Mouse (Mus musculus): ENCODE data around the gene Slc5a2. TPM values are rescaled to one million over a fixed set of nuclear protein-coding genes. Genes with fewer than 3 reads are reported as not detected.

Gene Slc5a2
- polyA plus RNA-seq, 1 experiment from 2014 or later: not detected

GRCm38 (mm10) chr7:128298481-128299342 lies 33.3 kb downstream of the Slc5a2 start:
- DNase-seq (ENCODE audit: low spot score): no peak

DNA sequence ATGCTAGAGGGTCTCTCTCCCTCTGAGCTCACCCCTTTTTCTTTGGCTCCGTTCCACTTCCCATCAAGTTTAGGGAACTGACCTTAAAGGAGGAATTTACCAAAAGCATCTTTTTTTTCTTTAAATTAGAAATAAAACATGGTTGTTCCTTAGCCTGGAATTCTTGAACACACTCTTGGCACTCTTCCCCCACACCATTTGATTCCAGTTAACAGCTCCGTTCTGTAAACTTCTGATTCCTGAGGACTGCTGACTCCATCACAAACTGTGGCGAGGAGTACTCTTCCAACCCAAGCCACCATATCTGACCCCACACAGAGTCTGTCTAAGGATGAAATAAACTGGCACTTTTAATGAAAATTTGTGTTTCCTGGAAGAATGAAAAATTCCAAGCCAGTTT lies 35.5 kb downstream of the Slc5a2 start:
- DNase-seq (ENCODE audit: low spot score): no peak

DNA sequence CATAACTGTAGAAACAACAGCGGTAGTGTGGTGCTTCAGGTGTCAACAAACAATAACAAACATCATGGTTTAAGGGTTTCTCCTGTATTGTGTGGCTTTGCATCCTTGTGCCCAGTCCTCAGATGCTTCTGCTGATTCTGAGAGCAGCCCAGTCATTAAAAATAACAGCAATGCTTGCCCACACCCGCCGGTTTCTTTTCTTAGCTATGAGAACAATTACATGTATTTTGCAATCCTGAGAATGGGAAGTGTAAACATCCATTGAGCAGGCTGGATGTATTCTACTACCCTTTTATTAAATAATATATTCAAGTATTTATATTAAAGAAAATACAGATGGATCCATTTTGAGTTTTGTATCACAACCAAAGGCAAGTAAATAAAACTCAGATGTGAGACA lies 36.7 kb downstream of the Slc5a2 start:
- DNase-seq (ENCODE audit: low spot score): no peak

DNA sequence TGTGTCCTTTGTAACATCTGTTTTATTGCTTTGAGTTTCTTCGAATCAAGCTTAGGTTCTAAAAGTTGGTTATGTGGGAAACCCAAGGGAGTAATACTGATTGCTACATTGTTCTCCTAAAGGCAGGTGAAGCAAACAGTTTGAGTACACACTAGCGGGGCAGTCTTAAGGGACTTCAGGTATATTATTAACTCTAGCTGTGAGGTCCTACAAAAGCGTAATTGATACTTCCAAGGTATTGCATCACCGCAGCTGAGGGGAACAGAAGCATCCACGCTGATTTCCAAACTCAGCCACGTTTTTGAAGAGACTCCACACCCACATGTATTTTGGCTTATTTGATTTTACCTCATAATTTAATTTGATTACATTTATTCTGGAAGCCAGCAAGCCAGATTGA lies 38.7 kb downstream of the Slc5a2 start:
- DNase-seq (ENCODE audit: low spot score): no peak

- peak; percentile 9 for DNase-seq (ENCODE audit: low spot score)
Measured at GRCm38 (mm10) chr7:128304907-128305306, 39.5 kb downstream of the Slc5a2 start.

DNA sequence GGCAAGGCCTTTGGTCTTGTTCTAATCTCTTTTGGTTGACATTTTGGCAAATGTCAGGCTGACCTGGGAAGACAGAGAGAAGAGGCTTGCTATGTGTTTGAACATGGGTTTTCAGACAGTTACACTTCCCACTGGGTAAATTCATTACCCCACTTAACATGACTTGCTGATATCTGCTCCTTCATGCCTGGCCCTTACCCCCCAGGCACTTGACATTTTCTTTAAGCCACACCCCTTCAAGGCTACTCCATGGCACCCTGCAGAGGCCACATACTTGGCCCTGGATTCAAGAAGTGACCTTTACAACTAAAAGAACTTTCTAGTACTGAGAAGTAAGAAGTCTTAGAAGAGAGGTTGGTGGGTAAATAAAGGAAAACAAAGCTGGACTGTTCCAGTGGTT lies 42.4 kb downstream of the Slc5a2 start:
- DNase-seq (ENCODE audit: low spot score): no peak

- no peak for DNase-seq (ENCODE audit: low spot score)
Measured at GRCm38 (mm10) chr7:128309216-128309615, 43.8 kb downstream of the Slc5a2 start.

DNA sequence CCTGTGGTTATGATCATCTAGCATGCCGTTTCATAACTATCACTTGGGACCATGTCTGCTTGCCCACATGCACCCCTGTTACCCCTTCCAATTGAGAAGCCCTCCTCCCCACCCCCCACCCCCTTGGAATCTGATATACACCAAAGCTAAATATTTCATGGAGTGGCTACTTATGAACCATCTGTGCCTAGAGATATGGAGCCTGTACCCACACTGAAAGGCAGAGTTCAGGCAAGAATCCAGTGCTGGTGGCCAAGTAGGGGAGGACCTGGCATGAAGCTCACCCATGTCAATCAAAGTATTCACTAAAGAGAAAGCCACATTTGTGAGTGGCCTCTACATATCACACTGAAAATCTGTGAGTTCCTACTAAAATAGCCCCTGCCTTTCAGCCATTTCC lies 44.3 kb downstream of the Slc5a2 start:
- DNase-seq (ENCODE audit: low spot score): no peak

GRCm38 (mm10) chr7:128310229-128310688 lies 44.8 kb downstream of the Slc5a2 start:
- DNase-seq (ENCODE audit: low spot score): no peak

GRCm38 (mm10) chr7:128311263-128311662 lies 45.8 kb downstream of the Slc5a2 start:
- DNase-seq (ENCODE audit: low spot score): no peak

DNA sequence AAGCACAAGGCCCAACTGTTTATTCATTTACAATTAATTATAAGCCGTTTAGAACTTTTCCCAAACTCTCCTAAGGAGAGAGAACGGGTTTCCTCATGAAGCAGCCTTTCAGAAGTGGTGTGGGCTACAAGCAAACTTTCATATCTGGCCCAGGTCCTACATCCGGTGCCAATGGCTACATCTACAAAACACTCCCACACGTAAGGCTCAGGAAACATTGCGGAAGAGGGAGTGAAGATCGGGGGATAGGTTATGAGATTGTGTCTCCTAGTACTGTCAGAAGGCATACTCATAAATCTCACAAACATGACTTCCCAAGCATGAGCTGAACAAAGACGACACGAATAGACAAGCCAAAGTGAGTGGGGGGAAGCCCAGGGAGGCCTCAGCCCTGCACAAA lies 46.4 kb downstream of the Slc5a2 start:
- no peak for DNase-seq (ENCODE audit: low spot score)

- DNase-seq (ENCODE audit: low spot score): no peak
Measured at GRCm38 (mm10) chr7:128312375-128313059, 47.1 kb downstream of the Slc5a2 start.

GRCm38 (mm10) chr7:128313601-128314000 lies 48.1 kb downstream of the Slc5a2 start:
- no peak for DNase-seq (ENCODE audit: low spot score)

- no peak for DNase-seq (ENCODE audit: low spot score)
Measured at GRCm38 (mm10) chr7:128314491-128314890, 49.0 kb downstream of the Slc5a2 start.

DNA sequence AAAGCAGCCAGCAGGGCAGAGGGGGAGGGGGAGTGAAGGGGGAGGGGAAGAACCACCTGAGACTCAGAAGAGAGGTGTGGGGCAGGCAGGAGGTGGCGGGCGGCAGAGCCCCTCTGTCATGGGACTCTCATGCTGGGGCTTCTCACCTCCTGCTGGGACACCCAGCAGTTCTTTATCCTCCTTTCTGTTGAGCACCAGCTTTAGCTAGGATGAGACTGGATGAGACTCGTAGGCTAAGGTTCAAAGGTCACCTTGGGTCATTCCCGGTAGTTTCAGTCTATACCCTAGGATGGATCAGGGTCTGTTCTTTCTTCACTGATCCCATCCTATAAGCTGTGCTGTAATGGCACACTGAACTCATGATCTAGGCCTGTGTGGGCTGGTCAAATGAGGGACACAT lies 51.6 kb downstream of the Slc5a2 start:
- DNase-seq (ENCODE audit: low spot score): no peak

DNA sequence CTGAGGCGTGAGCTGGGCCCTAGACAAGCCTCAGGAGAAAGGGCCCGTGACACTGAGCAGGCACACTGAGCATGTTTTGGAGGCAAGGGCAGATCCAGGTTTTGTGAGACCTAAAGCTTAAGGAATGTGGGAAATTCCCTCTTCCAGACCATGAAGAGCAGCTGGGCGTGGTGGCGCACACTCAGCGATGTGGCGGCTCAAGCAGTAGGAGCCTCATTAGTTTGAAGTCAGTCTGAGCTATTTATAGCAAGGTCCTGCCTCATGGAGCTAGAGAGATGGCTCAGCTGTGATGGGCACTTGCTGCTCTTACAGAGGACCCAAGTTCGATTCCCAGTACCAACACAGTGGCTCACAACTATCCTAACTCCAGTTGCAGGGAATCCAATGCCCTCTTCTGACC lies 53.7 kb downstream of the Slc5a2 start:
- no peak for DNase-seq (ENCODE audit: low spot score)

DNA sequence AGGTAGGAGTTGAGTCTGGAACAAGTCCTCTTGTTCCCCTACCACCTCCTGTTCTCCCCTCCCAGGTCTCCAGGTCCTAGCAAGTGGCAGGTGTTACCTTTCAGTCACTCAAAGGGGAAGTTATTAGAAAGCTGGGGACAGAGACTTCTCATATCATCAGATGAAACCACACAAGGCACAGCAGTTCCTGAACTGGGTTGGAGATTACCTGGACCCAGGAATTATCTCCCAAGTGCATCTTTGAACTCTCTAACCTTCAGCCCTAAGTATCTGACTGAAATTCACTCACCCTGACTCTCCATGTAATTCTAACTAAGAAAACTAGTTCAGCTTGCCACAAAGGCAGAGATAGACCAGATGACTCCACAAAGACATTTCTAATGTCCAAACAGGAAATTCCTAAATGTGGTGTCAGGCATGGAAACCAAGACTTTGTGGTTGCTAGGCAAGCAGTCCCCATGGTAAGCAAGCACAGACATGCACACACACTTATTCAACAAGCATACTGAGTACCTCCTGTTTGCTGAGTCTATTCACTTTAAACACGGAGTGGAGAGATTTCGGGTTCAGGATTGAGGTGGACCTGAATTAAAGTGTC lies 54.9 kb downstream of the Slc5a2 start:
- DNase-seq (ENCODE audit: low spot score): no peak

GRCm38 (mm10) chr7:128321260-128321659 lies 55.8 kb downstream of the Slc5a2 start:
- DNase-seq (ENCODE audit: low spot score): no peak

All from thymus, postnatal 0 days (tissue).